Mouse (Mus musculus) left cerebral cortex, postnatal 25 days (tissue): ENCODE measurements around the gene Zfp974. TPM values are rescaled to one million over a fixed set of nuclear protein-coding genes. Genes with fewer than 3 reads are reported as not detected.
"Not testable (repeated sequence)": the region's sequence is repeated elsewhere in the genome, so short reads cannot be mapped to it uniquely, and the experiment has no call there.

Source experiments
- DNase-seq, 2 experiments: peaks; one replicate each; pipeline ENCODE4 v3.0.0; 2022; ENCODE audit warnings: low spot score in 2 of 2, mixed read lengths in 1 of 2
- intact Hi-C: fragments of 180-260 bp; cut with DNase I; formaldehyde crosslinking; loops from one replicate; pipeline ENCODE4 v1.15.1; 2025
- total RNA-seq, 2 experiments: library from RNA; stranded (reverse); gene quantifications; 2 replicates each; pipeline ENCODE4 v1.2.3; 2021

The Zfp974 gene
- total RNA-seq = 10 to 100 TPM; 15.9 to 18.1 TPM

GRCm38 (mm10) chr7:27928818-27929695, at the start of gene Zfp974:
TSS of gene Zfp974 (minus strand) at chr7:27929460.
- peak; percentile 65 to 69 for DNase-seq
- intact Hi-C loops = loop anchor here (5.0 kb wide), 1 partner anchor 92 kb away; the partner anchor contains the start of gene Zfp59

GRCm38 (mm10) chr7:27949451-27949850, 20.2 kb upstream of the Zfp974 start:
- intact Hi-C loops, DNase-seq: not testable (repeated sequence)

GRCm38 (mm10) chr7:27941869-27942268, 12.6 kb upstream of the Zfp974 start:
- peak in 1 of 2 experiments; percentile 8 for DNase-seq
- intact Hi-C loops = not testable (repeated sequence)

GRCm38 (mm10) chr7:27933800-27934158, 4.5 kb upstream of the Zfp974 start:
- DNase-seq, intact Hi-C loops: not testable (repeated sequence)

- intact Hi-C loops = no loop called here
- no peak for DNase-seq
Observed at GRCm38 (mm10) chr7:27933050-27933799, 4.0 kb upstream of the Zfp974 start.

- intact Hi-C loops = loop anchor here (5.0 kb wide), 1 partner anchor 90 kb away; the partner anchor contains the start of gene Zfp59
Observed at GRCm38 (mm10) chr7:27927041-27927440, 2.2 kb downstream of the Zfp974 start.

GRCm38 (mm10) chr7:27910952-27911351, 18.3 kb downstream of the Zfp974 start:
- intact Hi-C loops, DNase-seq: not testable (repeated sequence)

More at GRCm38 (mm10) chr7:27927041-27927440, 2.2 kb downstream of the Zfp974 start:
- DNase-seq = not testable (repeated sequence)

GRCm38 (mm10) chr7:27905061-27905848, 24.0 kb downstream of the Zfp974 start:
- no peak for DNase-seq
- intact Hi-C loops = no loop called here

- no peak for DNase-seq
- intact Hi-C loops = no loop called here
Observed at GRCm38 (mm10) chr7:27900601-27901000, 28.7 kb downstream of the Zfp974 start.

GRCm38 (mm10) chr7:27881721-27882120, 47.5 kb downstream of the Zfp974 start:
- intact Hi-C loops = no loop called here
- DNase-seq = no peak

- DNase-seq, intact Hi-C loops: not testable (repeated sequence)
Observed at GRCm38 (mm10) chr7:27862578-27862977, 66.7 kb downstream of the Zfp974 start.

GRCm38 (mm10) chr7:27860396-27861235, 68.6 kb downstream of the Zfp974 start:
- DNase-seq = peak; percentile 56 to 62

GRCm38 (mm10) chr7:27859301-27860251, 69.7 kb downstream of the Zfp974 start:
- DNase-seq = no peak
- intact Hi-C loops = no loop called here

More at GRCm38 (mm10) chr7:27860396-27861235, 68.6 kb downstream of the Zfp974 start:
- intact Hi-C loops = no loop called here

Other genes starting within 250 kb of the Zfp974 start
- 10 to 100 TPM in 1 of 2 experiments, 1 to 10 TPM in 1; 9.4 to 10.5 TPM for gene Zfp607b, start 240.1 kb downstream of the Zfp974 start, total RNA-seq
- gene Zfp60, start 198.1 kb downstream of the Zfp974 start, total RNA-seq = 10 to 100 TPM; 32.7 to 36.0 TPM
- gene Zfp626, start 122.3 kb downstream of the Zfp974 start, total RNA-seq = 1 to 10 TPM; 7.2 to 8.2 TPM
- gene Zfp59, start 90.9 kb downstream of the Zfp974 start, total RNA-seq = 1 to 10 TPM; 4.2 to 4.6 TPM
- 1 to 10 TPM; 1.7 to 2.0 TPM for gene Zfp607a, start 71.9 kb downstream of the Zfp974 start, total RNA-seq
- gene Zfp780b, start 49.7 kb upstream of the Zfp974 start, total RNA-seq = 10 to 100 TPM; 21.0 to 21.1 TPM
- 1 to 10 TPM; 5.9 to 6.4 TPM for gene Zfp850, start 84.7 kb upstream of the Zfp974 start, total RNA-seq
- 100 to 1,000 TPM; 124 to 130 TPM for gene Psmc4, start 120.6 kb upstream of the Zfp974 start, total RNA-seq
- gene Fcgbp, start 141.8 kb upstream of the Zfp974 start, total RNA-seq = under 1 TPM; 0.25 to 0.44 TPM
- gene 9530053A07Rik, start 200.0 kb upstream of the Zfp974 start, total RNA-seq = under 1 TPM in 1 of 2 experiments, not detected in 1; 0.09 TPM
- 10 to 100 TPM; 51.5 to 55.3 TPM for gene Fbl, start 240.2 kb upstream of the Zfp974 start, total RNA-seq